Mouse (Mus musculus): ENCODE results near the gene Cdc42bpa.
A peak's percentile ranks its signal among the peaks of the same experiment; 100 is the strongest.

Cdc42bpa gene

GRCm38 (mm10) chr1:180170071-180170470 is 209.8 kb downstream of the Cdc42bpa start:
- no peak for DNase-seq

- peak; percentile 54 to 75 for DNase-seq
Observed at GRCm38 (mm10) chr1:180171883-180172282, 211.6 kb downstream of the Cdc42bpa start.

- no peak for DNase-seq
Observed at GRCm38 (mm10) chr1:180172600-180172999, 212.3 kb downstream of the Cdc42bpa start.

GRCm38 (mm10) chr1:180173017-180173416 is 212.7 kb downstream of the Cdc42bpa start:
- no peak for DNase-seq

GRCm38 (mm10) chr1:180174718-180175117 is 214.4 kb downstream of the Cdc42bpa start:
- DNase-seq = peak in 1 of 2 experiments; percentile 46

GRCm38 (mm10) chr1:180175167-180175566 is 214.9 kb downstream of the Cdc42bpa start:
- DNase-seq = peak in 1 of 2 experiments; percentile 60

GRCm38 (mm10) chr1:180175635-180176034 is 215.4 kb downstream of the Cdc42bpa start:
- DNase-seq = no peak

- DNase-seq = no peak
Observed at GRCm38 (mm10) chr1:180176784-180177183, 216.5 kb downstream of the Cdc42bpa start.

GRCm38 (mm10) chr1:180178340-180178739 is 218.1 kb downstream of the Cdc42bpa start:
- DNase-seq = peak; percentile 57 to 59

- no peak for DNase-seq
Observed at GRCm38 (mm10) chr1:180179100-180179499, 218.8 kb downstream of the Cdc42bpa start.

- DNase-seq = no peak
Observed at GRCm38 (mm10) chr1:180179840-180180239, 219.6 kb downstream of the Cdc42bpa start.

GRCm38 (mm10) chr1:180181304-180181965 is 221.2 kb downstream of the Cdc42bpa start:
- DNase-seq = no peak

- DNase-seq = no peak
Observed at GRCm38 (mm10) chr1:180181966-180182319, 221.7 kb downstream of the Cdc42bpa start.

GRCm38 (mm10) chr1:180182731-180183130 is 222.5 kb downstream of the Cdc42bpa start:
- no peak for DNase-seq

GRCm38 (mm10) chr1:180183525-180184159 is 223.4 kb downstream of the Cdc42bpa start:
- no peak for DNase-seq

GRCm38 (mm10) chr1:180184768-180185167 is 224.5 kb downstream of the Cdc42bpa start:
- DNase-seq = no peak

- no peak for DNase-seq
Observed at GRCm38 (mm10) chr1:180185877-180186276, 225.6 kb downstream of the Cdc42bpa start.

- no peak for DNase-seq
Observed at GRCm38 (mm10) chr1:180186371-180186770, 226.1 kb downstream of the Cdc42bpa start.

GRCm38 (mm10) chr1:180188951-180189350 is 228.7 kb downstream of the Cdc42bpa start:
- no peak for DNase-seq

- no peak for DNase-seq
Observed at GRCm38 (mm10) chr1:180191112-180191511, 230.8 kb downstream of the Cdc42bpa start.

- DNase-seq = no peak
Observed at GRCm38 (mm10) chr1:180191651-180192220, 231.5 kb downstream of the Cdc42bpa start.

- DNase-seq = no peak
Observed at GRCm38 (mm10) chr1:180192866-180193265, 232.6 kb downstream of the Cdc42bpa start.

GRCm38 (mm10) chr1:180193391-180193935 is 233.2 kb downstream of the Cdc42bpa start:
- no peak for DNase-seq

- DNase-seq = no peak
Observed at GRCm38 (mm10) chr1:180194048-180194447, 233.8 kb downstream of the Cdc42bpa start.

Measured in cerebellum, postnatal 10 days (tissue).